Mouse (Mus musculus): ENCODE measurements around the gene Mdm4.

The Mdm4 gene

GRCm38 (mm10) chr1:132968659-132969058 lies 61.7 kb downstream of the Mdm4 start:
- in situ Hi-C loops (cut with MboI; ENCODE audit: unreplicated experiment in 2 of 2), result loop anchor here (5.0 to 25.0 kb wide), 3 partner anchors 206 to 431 kb away; partner anchors contain the start of gene Cntn2 (in 1 of the 2)

GRCm38 (mm10) chr1:132964691-132965090 lies 65.7 kb downstream of the Mdm4 start:
- in situ Hi-C loops (cut with MboI; ENCODE audit: unreplicated experiment in 2 of 2), result loop anchor here (5.0 to 25.0 kb wide), 3 partner anchors 202 to 427 kb away; partner anchors contain the start of gene Cntn2 (in 1 of the 2)

GRCm38 (mm10) chr1:132964106-132964505 lies 66.3 kb downstream of the Mdm4 start:
- in situ Hi-C loops (cut with MboI; ENCODE audit: unreplicated experiment in 2 of 2), result loop anchor here in 1 of 2 experiments (25.0 kb wide), 1 partner anchor 427 kb away; the partner anchor contains the start of gene Cntn2

- in situ Hi-C loops (cut with MboI; ENCODE audit: unreplicated experiment in 2 of 2), result loop anchor here in 1 of 2 experiments (25.0 kb wide), 1 partner anchor 424 kb away; the partner anchor contains the start of gene Cntn2
Measured at GRCm38 (mm10) chr1:132961751-132962150, 68.6 kb downstream of the Mdm4 start.

- in situ Hi-C loops (cut with MboI; ENCODE audit: unreplicated experiment in 2 of 2), result loop anchor here in 1 of 2 experiments (25.0 kb wide), 1 partner anchor 420 kb away; the partner anchor contains the start of gene Cntn2
Measured at GRCm38 (mm10) chr1:132956809-132957208, 73.6 kb downstream of the Mdm4 start.

- in situ Hi-C loops (cut with MboI; ENCODE audit: unreplicated experiment in 2 of 2), result no loop called here
Measured at GRCm38 (mm10) chr1:132947811-132948210, 82.5 kb downstream of the Mdm4 start.

GRCm38 (mm10) chr1:132945826-132946225 lies 84.5 kb downstream of the Mdm4 start:
- in situ Hi-C loops (cut with MboI; ENCODE audit: unreplicated experiment in 2 of 2), result no loop called here

- in situ Hi-C loops (cut with MboI; ENCODE audit: unreplicated experiment in 2 of 2), result no loop called here
Measured at GRCm38 (mm10) chr1:132938975-132939374, 91.4 kb downstream of the Mdm4 start.

- in situ Hi-C loops (cut with MboI; ENCODE audit: unreplicated experiment in 2 of 2), result no loop called here
Measured at GRCm38 (mm10) chr1:132937296-132938030, 92.9 kb downstream of the Mdm4 start.

- in situ Hi-C loops (cut with MboI; ENCODE audit: unreplicated experiment in 2 of 2), result no loop called here
Measured at GRCm38 (mm10) chr1:132934856-132935255, 95.5 kb downstream of the Mdm4 start.

GRCm38 (mm10) chr1:132932421-132932820 lies 97.9 kb downstream of the Mdm4 start:
- in situ Hi-C loops (cut with MboI; ENCODE audit: unreplicated experiment in 2 of 2), result no loop called here

- in situ Hi-C loops (cut with MboI; ENCODE audit: unreplicated experiment in 2 of 2), result no loop called here
Measured at GRCm38 (mm10) chr1:132930291-132930690, 100.1 kb downstream of the Mdm4 start.

- in situ Hi-C loops (cut with MboI; ENCODE audit: unreplicated experiment in 2 of 2), result no loop called here
Measured at GRCm38 (mm10) chr1:132928907-132929250, 101.5 kb downstream of the Mdm4 start.

GRCm38 (mm10) chr1:132928032-132928906 lies 102.1 kb downstream of the Mdm4 start:
- in situ Hi-C loops (cut with MboI; ENCODE audit: unreplicated experiment in 2 of 2), result no loop called here

- in situ Hi-C loops (cut with MboI; ENCODE audit: unreplicated experiment in 2 of 2), result no loop called here
Measured at GRCm38 (mm10) chr1:132925270-132925669, 105.1 kb downstream of the Mdm4 start.

GRCm38 (mm10) chr1:132922257-132922656 lies 108.1 kb downstream of the Mdm4 start:
- in situ Hi-C loops (cut with MboI; ENCODE audit: unreplicated experiment in 2 of 2), result no loop called here

GRCm38 (mm10) chr1:132921071-132921470 lies 109.3 kb downstream of the Mdm4 start:
- in situ Hi-C loops (cut with MboI; ENCODE audit: unreplicated experiment in 2 of 2), result no loop called here

- in situ Hi-C loops (cut with MboI; ENCODE audit: unreplicated experiment in 2 of 2), result no loop called here
Measured at GRCm38 (mm10) chr1:132919258-132919657, 111.1 kb downstream of the Mdm4 start.

- in situ Hi-C loops (cut with MboI; ENCODE audit: unreplicated experiment in 2 of 2), result no loop called here
Measured at GRCm38 (mm10) chr1:132918117-132918680, 112.2 kb downstream of the Mdm4 start.

GRCm38 (mm10) chr1:132917554-132917953 lies 112.8 kb downstream of the Mdm4 start:
- in situ Hi-C loops (cut with MboI; ENCODE audit: unreplicated experiment in 2 of 2), result no loop called here
